Mouse (Mus musculus) midbrain, embryonic 14.5 days (tissue): ENCODE measurements at regions not wholly inside any gene's neighbourhood (a gene's known extent, or its start where the extent isn't known, plus 50 kb on each side); places are given as distances from the start of the nearest gene placed in this dataset.

Experiments used
- ATAC-seq: fragments of 200-750 bp; cut with Nextera tagmentation; 2 replicates; pipeline ENCODE4 v1.8.0; 2017; ENCODE audit warnings: moderate number of reproducible peaks, moderate library complexity; ENCODE audit not compliant: low FRiP score, low TSS enrichment
- DNase-seq: peaks from one replicate; pipeline ENCODE4 v3.0.0-alpha.2; 2015
- H3K27ac ChIP-seq: fragments of 300-500 bp; sonication (generic); replicated peaks from 2 replicates; pipeline ENCODE4 v1.5.1; 2014; ENCODE audit warnings: mild to moderate bottlenecking, low read depth, low read length, moderate library complexity
- H3K27me3 ChIP-seq: fragments of 300-500 bp; sonication (generic); 2 replicates; pipeline ENCODE4 v1.6.1; 2014; ENCODE audit warnings: low read length, control low read depth, mixed read lengths; ENCODE audit not compliant: control insufficient read depth, insufficient read depth
- H3K36me3 ChIP-seq: fragments of 300-500 bp; sonication (generic); 2 replicates; pipeline ENCODE4 v1.6.1; 2014; ENCODE audit warnings: low read length, control low read depth; ENCODE audit not compliant: control insufficient read depth, insufficient read depth
- H3K4me1 ChIP-seq: fragments of 300-500 bp; sonication (generic); 2 replicates; pipeline ENCODE4 v1.6.1; 2014; ENCODE audit warnings: mild to moderate bottlenecking, antibody characterized with exemption, low read length, control low read depth; ENCODE audit not compliant: control insufficient read depth, insufficient read depth
- H3K4me2 ChIP-seq: fragments of 300-500 bp; sonication (generic); 2 replicates; pipeline ENCODE4 v1.6.1; 2014; ENCODE audit warnings: mild to moderate bottlenecking, low read length, moderate library complexity
- H3K4me3 ChIP-seq: fragments of 300-500 bp; sonication (generic); replicated peaks from 2 replicates; pipeline ENCODE4 v1.5.1; 2014; ENCODE audit warnings: low read depth, low read length
- H3K9ac ChIP-seq: fragments of 300-500 bp; sonication (generic); replicated peaks from 2 replicates; pipeline ENCODE4 v1.6.1; 2014; ENCODE audit warnings: mild to moderate bottlenecking, low read length, moderate library complexity
- H3K9me3 ChIP-seq: fragments of 300-500 bp; sonication (generic); 2 replicates; pipeline ENCODE4 v1.6.1; 2016; ENCODE audit warnings: low read length, control low read depth, mixed read lengths; ENCODE audit not compliant: control insufficient read depth
- WGBS: fragments of 180-500 bp; shearing (Covaris S2); extraction: QIAGEN DNeasy Blood & Tissue Kit; methylation state at CpG from one replicate; pipeline ENCODE4 v1.1.7; 2014; 5-methylcytosine and 5-hydroxymethylcytosine counted together

- Histone ChIP-seq H3K4me2 (no peak overlapping the region), H3K9me3 (no peaks in the 10 kb centered on the region), H3K9ac (no peak overlapping the region), H3K27ac (no peak overlapping the region), H3K27me3 (no peaks in the 10 kb centered on the region), H3K4me1 (no peaks in the 10 kb centered on the region), H3K4me3 (no peak overlapping the region), H3K36me3 (no peaks in the 10 kb centered on the region)
- DNase-seq (no peak), ATAC-seq (no peak)
- 72% methylated on average over 3 of the region's 3 CpGs for WGBS
Measured at GRCm38 (mm10) chr6:11796361-11796760, 110.9 kb downstream of the Ndufa4 start.

DNA sequence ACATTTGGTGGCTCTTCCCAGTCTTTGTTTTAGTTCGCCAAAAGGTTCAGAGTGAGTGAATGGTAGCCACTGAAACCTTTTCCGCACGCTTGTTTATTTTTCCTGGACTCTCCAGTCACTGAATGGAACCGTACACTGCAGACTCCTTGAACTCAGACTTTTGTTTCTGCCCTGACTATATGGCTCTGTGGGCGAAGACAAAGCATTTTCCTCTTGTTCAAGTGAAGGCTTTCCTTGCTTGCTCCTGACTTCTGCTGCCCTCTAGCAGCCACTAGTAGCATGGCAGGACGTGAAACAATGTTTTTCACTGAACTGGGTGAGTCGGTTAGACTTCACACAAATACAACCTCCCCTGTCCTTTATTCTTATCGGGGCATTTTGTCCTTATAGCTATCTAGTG lies 113.9 kb downstream of the Ndufa4 start:
- H3K36me3 ChIP-seq: no peaks in the 10 kb centered on the region
- ATAC-seq (peak; percentile 70; the same call in 1 of the 2 replicates), DNase-seq (peak; percentile 84)
- H3K9me3 ChIP-seq: no peaks in the 10 kb centered on the region
- WGBS: 34% methylated on average over 8 of the region's 8 CpGs
- no peak overlapping the region for H3K27ac ChIP-seq
- H3K9ac ChIP-seq: no peak overlapping the region
- H3K4me2 ChIP-seq: no peak overlapping the region
- H3K27me3 ChIP-seq: no peaks in the 10 kb centered on the region
- no peaks in the 10 kb centered on the region for H3K4me1 ChIP-seq
- no peak overlapping the region for H3K4me3 ChIP-seq

GRCm38 (mm10) chr6:11792186-11792585 lies 115.1 kb downstream of the Ndufa4 start:
- no peak overlapping the region for H3K4me3 ChIP-seq
- 94% methylated on average over 3 of the region's 3 CpGs for WGBS

DNA sequence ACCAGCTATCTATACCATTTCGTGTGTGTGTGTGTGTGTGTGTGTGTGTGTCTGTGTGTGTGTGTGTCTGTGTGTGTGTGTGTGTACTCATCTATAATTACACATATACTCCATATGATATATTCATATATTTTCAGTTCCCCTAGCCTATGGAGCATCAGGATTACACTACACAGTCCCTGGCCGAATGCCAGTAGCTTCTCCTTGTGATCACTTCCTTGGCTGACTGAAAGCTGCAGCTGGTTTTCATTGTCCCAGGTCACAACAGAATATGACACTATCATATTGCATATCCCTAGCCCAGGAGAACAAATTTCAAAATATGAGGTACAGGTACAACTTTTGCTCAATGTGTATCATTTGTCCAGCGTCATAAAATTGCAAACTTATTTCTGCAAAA lies 116.2 kb downstream of the Ndufa4 start:
- Histone ChIP-seq H3K9ac (no peak overlapping the region), H3K9me3 (no peaks in the 10 kb centered on the region), H3K27ac (no peak overlapping the region), H3K4me2 (no peak overlapping the region), H3K4me3 (no peak overlapping the region), H3K4me1 (no peaks in the 10 kb centered on the region), H3K27me3 (no peaks in the 10 kb centered on the region), H3K36me3 (no peaks in the 10 kb centered on the region)
- ATAC-seq (no peak), DNase-seq (peak; percentile 45)
- 84% methylated on average over 3 of the region's 3 CpGs for WGBS

More at GRCm38 (mm10) chr6:11792186-11792585, 115.1 kb downstream of the Ndufa4 start:
- Histone ChIP-seq H3K9ac (no peak overlapping the region), H3K4me1 (no peaks in the 10 kb centered on the region), H3K27me3 (no peaks in the 10 kb centered on the region), H3K4me2 (no peak overlapping the region), H3K27ac (no peak overlapping the region), H3K36me3 (no peaks in the 10 kb centered on the region), H3K9me3 (no peaks in the 10 kb centered on the region)
- DNase-seq: no peak
- no peak for ATAC-seq

DNA sequence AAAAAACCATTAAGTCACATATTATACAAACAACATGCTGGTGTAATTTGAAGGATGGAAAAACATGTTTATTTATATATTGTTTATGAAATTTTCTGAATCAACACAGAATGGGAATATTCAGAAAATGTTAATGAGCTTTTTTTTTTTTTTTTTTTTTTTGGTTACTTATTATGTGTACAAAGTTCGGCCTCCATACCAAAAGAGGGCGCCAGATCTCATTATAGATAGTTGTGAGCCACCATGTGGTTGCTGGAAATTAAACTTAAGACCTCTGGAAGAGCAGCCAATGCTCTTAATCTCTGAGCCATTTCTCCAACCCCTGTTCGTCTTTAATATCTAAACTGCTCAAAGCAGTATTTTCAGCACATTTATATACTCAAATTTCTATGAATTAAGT lies 133.3 kb downstream of the Ndufa4 start:
- no peak for ATAC-seq
- no peaks in the 10 kb centered on the region for H3K27me3 ChIP-seq
- no peak overlapping the region for H3K4me3 ChIP-seq
- no peak overlapping the region for H3K9ac ChIP-seq
- H3K9me3 ChIP-seq: no peaks in the 10 kb centered on the region
- WGBS: 86% methylated on average over 3 of the region's 3 CpGs
- no peak overlapping the region for H3K27ac ChIP-seq
- H3K36me3 ChIP-seq: no peaks in the 10 kb centered on the region
- no peak overlapping the region for H3K4me2 ChIP-seq
- DNase-seq: no peak
- H3K4me1 ChIP-seq: no peaks in the 10 kb centered on the region

DNA sequence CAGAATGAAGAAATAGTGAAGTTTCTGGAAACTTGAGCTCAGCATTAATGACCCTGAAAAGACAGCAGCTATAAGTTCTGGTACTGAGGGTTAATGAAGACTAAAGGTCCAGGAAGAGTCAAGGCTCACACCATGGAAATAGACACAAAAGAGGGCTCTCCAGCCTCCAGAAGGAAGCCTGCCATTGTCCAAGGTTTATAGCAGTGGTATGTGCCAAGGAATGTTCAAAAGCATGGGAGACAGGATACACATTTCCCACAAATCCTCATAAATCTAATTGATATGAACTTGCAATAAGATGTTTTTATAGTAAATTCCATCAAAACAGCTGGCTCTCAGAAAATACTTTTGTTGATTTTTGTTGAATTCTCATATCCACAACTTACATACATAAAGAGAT lies 144.4 kb downstream of the Ndufa4 start:
- ATAC-seq (no peak), DNase-seq (no peak)
- Histone ChIP-seq H3K9me3 (no peaks in the 10 kb centered on the region), H3K36me3 (no peaks in the 10 kb centered on the region), H3K4me1 (no peaks in the 10 kb centered on the region), H3K27ac (no peak overlapping the region), H3K27me3 (no peaks in the 10 kb centered on the region), H3K4me3 (no peak overlapping the region), H3K4me2 (no peak overlapping the region), H3K9ac (no peak overlapping the region)

GRCm38 (mm10) chr6:11737667-11738066 lies 169.6 kb downstream of the Ndufa4 start:
- WGBS: 89% methylated on average over 4 of the region's 4 CpGs
- H3K4me1 ChIP-seq: no peaks in the 10 kb centered on the region

GRCm38 (mm10) chr6:11731126-11731525 lies 176.2 kb downstream of the Ndufa4 start:
- no peak for ATAC-seq
- DNase-seq: no peak
- no peak overlapping the region for H3K4me2 ChIP-seq
- H3K9me3 ChIP-seq: no peaks in the 10 kb centered on the region
- H3K4me1 ChIP-seq: 0 out of 2 replicates have a peak, but pooled peaks cover 3% of the 10 kb centered on the region
- H3K27ac ChIP-seq: no peak overlapping the region
- H3K9ac ChIP-seq: no peak overlapping the region
- no peaks in the 10 kb centered on the region for H3K27me3 ChIP-seq
- no peak overlapping the region for H3K4me3 ChIP-seq
- H3K36me3 ChIP-seq: no peaks in the 10 kb centered on the region

More at GRCm38 (mm10) chr6:11737667-11738066, 169.6 kb downstream of the Ndufa4 start:
- Histone ChIP-seq H3K9ac (no peak overlapping the region), H3K4me2 (no peak overlapping the region), H3K27me3 (no peaks in the 10 kb centered on the region), H3K9me3 (no peaks in the 10 kb centered on the region), H3K27ac (no peak overlapping the region), H3K36me3 (no peaks in the 10 kb centered on the region), H3K4me3 (no peak overlapping the region)
- DNase-seq (no peak), ATAC-seq (no peak)

DNA sequence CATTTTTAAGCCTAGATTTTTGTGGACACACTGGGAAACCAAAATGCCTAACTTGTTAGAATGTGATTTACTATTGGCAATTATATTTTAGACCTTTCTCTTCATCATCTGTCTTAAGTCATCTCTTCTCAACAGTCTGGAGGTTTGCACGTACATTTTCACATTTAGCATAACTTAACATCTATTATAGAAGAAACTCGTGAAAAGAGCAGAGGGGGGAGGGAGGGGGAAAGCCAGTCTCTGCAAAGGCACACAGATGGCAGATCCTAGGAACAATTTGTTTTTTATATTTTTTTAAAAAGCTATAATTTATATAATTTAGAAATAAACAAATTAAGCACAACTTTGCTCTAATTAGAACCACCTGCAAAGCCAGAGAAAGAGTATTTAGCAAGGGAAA lies 176.6 kb downstream of the Ndufa4 start:
- DNase-seq: no peak
- ATAC-seq: no peak
- Histone ChIP-seq H3K36me3 (no peaks in the 10 kb centered on the region), H3K27me3 (no peaks in the 10 kb centered on the region), H3K9ac (no peak overlapping the region), H3K4me3 (no peak overlapping the region), H3K4me2 (no peak overlapping the region), H3K4me1 (0 out of 2 replicates have a peak, but pooled peaks cover 3% of the 10 kb centered on the region), H3K27ac (no peak overlapping the region), H3K9me3 (no peaks in the 10 kb centered on the region)
- 64% methylated on average over 2 of the region's 2 CpGs for WGBS
